Mouse (Mus musculus) urinary bladder, postnatal 4 days (tissue): Measurements from ENCODE around the gene Ttc7b.

Source experiments
- DNase-seq, 2 experiments: peaks; one replicate each; pipeline ENCODE4 v3.0.0; 2021 to 2022; ENCODE audit warnings: low spot score in 2 of 2

Gene Ttc7b

DNA sequence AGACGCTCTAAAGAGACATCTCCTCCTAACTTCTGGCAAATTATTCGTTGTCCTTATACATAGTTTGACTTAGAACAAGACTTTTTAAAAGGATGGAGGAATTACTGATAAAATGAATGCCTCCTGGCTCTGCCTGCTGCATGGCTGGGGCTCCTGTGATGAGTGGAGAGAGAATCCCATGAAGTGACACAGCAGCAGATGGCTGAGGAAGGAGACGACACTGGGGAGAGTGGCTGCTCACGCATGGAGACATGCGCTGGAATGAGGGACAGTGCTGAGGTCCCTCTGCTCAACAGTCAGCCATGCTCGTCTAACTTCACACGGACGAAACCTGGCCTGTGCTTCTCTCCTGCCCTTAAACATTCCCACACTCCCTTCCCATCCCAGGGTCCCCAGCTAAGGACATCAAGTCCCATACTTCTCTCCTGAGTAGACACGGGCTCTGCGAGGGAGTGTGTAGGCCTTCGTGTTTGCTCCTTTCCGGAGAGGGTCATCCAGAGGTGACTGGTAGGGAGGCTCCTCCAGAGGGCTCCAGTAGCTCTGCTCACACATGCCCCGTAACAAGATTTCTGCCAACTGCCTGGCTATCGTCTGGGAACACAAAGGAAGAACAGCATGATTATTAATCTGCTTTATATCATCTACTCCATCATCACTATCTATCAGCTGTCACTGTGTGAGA lies 105.8 kb downstream of the Ttc7b start:
- DNase-seq: no peak

DNA sequence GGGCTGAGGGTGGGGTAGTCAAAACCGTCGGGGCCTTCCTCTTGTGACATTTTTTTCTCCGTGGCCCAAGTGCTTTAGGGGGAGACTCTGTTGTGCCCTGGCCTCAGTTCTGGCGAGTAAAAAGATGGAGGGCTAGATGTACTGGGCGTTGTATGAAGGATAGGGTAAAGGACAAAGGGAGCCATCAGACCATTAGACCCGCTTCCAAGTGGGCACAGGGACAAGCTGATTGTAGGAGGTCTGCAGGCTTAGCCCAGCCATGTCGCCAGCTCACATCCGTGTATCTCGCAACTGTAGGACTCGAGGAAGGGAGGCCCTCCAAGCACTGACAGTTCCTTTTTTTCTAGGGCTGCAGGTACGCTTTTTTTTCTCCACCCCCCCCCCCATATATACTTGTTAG lies 111.9 kb downstream of the Ttc7b start:
- no peak for DNase-seq

DNA sequence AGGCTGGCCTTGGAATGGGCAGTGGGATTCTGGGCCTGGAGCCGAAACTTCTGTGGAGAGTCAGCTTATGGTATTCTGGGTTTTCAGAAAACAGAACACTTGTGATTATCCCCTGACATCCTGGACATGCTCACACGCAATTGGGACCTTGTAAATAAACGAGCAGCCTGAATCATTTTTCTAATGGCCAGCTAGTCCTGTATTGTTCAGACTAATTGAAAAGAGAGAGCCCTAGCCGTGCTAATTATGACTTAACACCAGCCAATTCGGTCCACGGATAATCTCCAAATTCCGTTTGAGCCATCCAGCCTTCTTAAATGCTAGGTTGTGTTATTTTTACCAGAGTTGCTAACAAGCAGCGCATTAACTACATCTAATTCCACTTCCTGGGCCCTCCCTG lies 112.5 kb downstream of the Ttc7b start:
- DNase-seq: no peak

DNA sequence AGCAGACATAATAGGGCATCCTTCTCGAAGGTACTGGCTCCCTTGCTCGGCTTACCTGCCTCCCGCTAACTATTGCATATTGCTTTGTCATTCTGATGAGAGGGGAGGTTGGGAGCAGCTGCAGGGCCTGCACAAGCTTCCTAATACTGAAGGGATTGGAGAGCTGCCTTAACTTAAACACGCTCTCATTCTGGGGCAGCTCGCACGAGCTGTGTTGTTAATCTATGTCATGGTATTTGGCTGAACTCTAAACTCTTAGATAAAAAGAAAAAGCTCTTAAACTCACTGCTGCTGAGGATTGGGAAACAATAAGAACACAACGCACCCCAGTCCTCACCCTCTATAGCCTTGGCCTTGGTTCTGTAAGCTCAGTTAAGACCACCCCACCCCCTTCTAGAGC lies 113.3 kb downstream of the Ttc7b start:
- no peak for DNase-seq

DNA sequence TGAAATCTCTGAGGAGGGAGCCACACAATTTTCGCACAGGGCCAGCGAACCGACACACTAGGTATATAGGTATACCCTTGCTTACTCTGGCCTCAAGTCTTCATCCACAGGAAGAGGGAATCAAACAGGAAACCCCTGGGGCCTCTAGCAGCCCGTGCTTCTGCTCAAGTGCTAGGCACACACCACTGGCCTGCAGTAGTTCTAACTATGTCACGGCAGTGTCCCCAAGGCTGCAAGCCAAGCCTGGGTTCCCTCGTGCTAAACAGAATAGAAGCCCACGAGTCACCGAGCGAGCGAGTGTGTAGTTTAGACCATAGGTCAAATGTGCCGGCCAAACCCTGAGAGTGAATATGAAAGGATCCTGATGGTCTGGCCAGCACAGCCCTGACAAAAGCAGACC lies 114.5 kb downstream of the Ttc7b start:
- no peak for DNase-seq

DNA sequence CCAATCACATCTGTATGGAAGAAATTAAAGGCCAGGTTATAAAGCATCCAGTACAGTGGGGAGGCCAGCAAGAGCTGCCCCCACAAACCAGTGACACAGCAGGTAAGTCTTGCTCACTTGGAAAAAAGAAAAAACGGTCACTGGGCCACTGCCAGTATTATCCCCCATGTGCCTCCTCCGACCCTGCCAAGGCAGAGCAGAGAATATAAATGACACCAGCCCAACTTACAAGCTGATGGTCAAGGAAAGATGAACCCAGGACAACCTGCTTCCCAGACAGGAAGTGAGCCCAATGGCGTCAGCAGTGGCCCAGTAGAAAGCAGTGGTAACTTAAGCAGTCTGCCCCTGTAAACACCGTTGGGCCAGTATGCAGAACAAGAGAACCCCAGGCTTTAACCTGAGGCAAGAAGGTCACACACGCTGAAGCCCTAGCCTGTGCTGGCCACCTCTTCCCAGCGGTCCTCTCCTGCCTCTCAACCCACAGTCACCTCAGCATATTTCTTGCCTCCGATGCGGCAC lies 115.1 kb downstream of the Ttc7b start:
- DNase-seq: no peak

GRCm38 (mm10) chr12:100404430-100404829 lies 116.2 kb downstream of the Ttc7b start:
- no peak for DNase-seq

- DNase-seq: no peak
These were observed 117.7 kb downstream of the Ttc7b start for GRCm38 (mm10) chr12:100403005-100403324.

DNA sequence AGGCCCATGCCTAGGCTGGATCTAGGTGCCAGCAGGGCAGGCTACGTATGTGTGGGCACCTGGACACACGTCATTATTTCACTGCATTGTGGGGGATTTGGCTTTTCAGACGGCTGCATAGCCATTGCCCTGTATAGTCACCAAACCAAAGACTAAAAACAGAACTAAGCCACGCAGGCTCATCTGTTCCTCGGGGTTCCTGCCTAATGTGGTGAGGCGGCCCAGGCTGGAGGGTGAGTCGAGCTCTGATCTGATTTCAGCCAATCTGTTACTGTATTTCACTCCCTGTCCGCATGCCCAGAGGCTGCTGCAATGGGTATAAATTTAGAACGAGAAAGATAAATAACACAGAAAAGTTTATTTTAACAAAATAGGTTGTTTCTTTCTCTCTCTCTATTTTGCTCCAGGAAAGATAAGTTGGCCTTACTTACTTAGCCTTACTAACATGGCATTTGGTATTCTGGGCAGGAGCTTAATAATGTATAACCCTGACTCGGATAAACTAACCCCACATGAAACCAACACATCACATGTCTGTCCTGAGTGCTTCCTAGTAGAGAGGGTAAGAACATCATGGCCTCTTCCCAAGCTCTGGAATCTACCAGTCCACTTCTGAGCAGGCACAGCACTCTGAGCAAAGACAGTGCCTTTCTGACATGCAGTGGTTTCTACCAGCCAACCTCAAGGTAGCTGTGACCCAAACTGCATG lies 118.2 kb downstream of the Ttc7b start:
- no peak for DNase-seq

- DNase-seq: no peak
These were observed 120.5 kb downstream of the Ttc7b start for GRCm38 (mm10) chr12:100400119-100400518.

GRCm38 (mm10) chr12:100399126-100399727 lies 121.4 kb downstream of the Ttc7b start:
- DNase-seq: no peak

DNA sequence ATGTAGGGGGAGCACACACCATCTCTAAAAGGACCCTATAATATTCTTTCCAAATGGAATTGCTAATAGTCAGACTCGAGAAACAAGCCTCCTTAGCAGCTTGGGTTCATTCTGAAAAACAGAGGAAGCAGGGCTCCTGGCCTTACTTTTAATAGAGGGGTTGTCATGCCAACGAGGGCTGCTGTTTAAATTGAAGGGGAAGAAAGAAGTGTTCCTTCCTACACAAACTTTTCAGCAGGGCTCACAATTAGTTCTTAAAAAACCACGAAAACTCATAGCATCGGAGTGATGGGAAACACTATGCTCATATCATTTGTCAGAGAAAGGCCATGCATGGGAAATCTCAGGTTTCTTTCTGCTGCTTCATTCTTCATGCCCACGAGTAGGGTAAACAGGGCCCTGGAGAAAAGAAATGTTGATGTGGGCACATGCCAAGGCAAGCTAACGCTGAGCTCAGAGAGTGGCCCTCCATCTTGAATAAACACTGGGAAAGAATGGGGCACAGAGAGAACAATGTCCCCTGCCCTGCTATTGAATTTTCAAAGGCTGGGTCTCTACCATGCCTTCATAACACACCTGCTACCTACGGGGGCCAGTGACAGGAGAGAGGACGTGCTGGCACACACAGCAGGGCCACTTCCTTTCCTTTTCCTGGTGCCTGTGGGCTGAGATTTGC lies 122.2 kb downstream of the Ttc7b start:
- no peak for DNase-seq

- no peak for DNase-seq
These were observed 123.0 kb downstream of the Ttc7b start for GRCm38 (mm10) chr12:100397432-100398146.

- DNase-seq: no peak
These were observed 123.8 kb downstream of the Ttc7b start for GRCm38 (mm10) chr12:100396806-100397205.

DNA sequence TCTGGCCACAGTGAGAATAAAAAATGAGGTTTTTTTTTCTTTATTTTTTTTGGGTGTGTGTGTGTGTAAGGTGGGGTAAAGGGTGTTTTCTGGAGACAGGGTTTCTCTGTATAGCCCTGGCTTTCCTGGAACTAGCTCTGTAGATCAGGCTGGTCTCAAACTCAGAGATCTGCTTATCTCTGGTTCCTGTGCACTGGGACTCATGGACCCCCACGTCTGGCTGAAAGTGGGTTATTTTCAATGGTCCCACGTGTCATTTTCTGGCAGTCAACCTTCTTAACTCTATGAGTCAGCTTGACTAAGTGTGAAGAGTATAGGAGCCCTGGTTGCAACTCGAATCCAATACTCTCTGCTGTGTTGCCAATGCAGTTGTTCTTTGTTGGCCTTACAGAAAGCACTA lies 127.1 kb downstream of the Ttc7b start:
- DNase-seq: no peak

DNA sequence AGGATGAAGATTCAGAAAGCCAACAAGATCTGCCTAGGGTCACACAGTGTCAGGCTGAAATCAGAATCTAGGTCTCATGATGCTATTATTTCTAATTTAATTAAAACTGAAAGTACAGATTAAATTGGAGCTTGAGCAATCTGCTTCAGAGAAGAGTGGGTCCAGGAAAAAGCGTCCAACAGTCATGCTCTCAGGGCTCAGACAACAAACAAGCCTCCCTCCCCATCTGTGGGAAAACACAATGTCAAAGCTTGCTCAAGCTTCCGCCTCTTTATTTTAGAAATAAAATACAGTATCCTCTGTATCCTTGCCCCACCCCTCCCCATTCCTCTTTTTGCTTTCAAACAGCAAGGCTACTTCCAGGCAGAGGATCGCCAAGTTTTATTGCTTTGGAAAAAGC lies 127.5 kb downstream of the Ttc7b start:
- no peak for DNase-seq

DNA sequence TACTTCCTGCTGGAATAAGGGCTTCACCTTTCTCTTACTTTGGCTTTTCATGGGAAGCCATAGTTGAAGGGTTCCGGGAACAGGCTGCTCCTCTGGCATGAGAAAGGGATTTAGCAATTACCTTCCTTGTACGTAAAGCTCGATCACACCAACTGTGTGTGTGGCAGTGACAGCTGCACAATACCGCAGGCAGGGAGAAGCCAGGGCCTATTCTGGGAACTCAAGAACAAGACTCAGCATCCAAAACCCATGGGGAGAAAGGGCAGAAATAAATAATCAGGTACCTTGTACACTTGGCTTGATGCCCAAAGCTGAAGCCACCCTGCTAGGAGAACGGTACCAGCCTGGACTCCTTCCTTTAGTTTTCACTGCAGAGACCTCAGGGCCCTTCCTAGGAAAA lies 128.2 kb downstream of the Ttc7b start:
- DNase-seq: no peak

DNA sequence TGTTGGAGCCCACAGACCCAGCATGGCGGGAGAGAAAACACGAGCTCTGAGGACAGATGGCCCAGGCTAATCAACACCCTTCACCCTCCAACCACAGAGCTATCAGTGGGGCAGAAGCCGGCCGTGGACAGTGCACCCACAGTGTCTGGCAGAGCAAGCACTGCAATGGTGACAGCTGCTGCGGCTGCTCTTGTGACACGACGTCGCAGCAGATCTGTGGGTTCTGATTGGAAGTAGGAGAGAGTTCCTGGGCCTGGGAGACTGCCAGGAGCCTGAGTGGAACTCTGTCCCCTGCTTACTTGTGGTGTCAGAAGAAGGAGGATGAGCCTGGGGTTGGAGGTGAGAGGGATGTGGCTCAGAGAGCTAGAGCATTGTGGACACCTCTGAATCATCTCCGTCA lies 128.7 kb downstream of the Ttc7b start:
- DNase-seq: no peak

DNA sequence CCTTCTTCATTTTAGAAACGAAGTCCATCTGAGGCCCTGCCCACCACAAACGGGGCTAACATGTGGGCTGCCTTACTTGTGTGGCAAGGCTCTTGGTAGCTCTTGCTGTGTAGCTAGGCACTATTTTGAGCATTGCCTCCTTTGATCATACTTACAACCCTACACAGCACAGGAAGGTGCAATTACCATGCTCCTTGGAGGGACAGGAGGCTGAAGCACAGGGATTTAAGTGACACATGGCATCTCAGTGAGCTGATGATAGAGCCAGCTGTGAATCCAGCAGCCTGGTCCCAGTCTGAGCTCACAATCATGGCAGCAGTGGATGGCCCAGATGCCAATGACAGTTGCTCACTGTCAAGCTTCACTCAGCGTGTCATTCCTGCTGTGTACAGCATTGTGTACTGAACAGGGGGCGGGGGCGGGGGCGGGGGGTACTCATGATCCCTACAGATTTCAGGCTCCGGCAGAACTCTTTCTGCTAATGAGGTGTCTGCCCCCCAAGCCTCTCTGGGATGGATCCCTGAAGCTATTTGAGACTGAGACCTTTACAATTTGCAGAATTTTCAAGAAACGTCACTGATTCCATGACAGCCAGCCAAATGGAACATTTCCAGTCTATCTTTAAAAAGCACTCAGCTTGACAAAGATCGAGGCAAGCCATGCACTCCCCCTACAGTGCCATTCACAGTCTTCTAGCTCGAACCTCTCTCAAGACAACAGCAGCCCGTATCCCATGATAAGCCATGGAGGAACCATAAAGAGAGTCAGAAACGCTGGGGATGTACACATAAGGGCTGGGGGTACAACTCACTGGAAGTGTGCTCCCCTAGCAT lies 130.5 kb downstream of the Ttc7b start:
- DNase-seq: no peak

DNA sequence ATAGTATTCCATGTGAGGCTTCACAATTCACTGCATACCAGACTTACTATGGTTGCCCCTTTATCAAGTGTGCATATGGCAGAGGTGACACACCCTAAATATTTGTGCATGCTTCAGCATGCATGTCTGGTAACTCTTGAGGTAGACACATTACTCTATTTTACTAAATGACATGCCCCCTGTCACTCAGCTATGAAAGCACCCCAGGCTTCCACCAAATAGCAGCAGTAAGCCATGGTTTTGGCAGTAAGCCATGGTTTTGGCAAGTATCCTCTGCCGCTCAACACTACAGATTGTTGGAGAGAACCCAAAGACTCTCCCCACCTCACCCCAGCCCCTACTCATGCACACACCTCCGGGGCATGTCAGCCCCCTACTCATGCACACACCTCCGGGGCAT lies 134.4 kb downstream of the Ttc7b start:
- no peak for DNase-seq

DNA sequence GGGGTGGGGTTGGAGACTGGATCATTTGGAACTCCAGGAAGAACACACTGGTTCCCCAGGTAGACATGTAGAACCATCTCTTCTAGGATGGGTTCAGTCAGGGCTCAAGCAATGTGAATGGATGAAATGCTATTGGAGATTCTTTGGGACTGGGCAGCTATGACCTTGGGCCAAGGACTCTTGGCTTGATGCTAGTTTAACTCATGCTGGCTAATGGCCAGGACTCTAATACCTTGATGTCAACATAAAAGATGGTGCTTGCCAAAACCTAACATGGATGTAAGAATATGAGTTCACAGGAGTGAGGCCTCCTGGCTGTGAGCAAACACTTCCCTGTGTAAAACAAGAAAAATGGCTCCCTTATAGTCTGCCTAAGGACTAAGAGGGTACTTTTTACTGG lies 138.1 kb downstream of the Ttc7b start:
- DNase-seq: no peak
